Mouse (Mus musculus) central nervous system, embryonic 11.5 days (tissue): ENCODE data around the gene Gm5724. TPM values are rescaled to one million over a fixed set of nuclear protein-coding genes. Genes with fewer than 3 reads are reported as not detected.

Source experiments
- polyA plus RNA-seq: library from polyadenylated mRNA; depleted of rRNA; stranded (reverse); fragments of >200 nt; gene quantifications from 2 replicates; pipeline ENCODE4 v1.2.3, GENCODE M21; 2012; rRNA removed

The Gm5724 gene
- not detected in 2 replicates for polyA plus RNA-seq

DNA sequence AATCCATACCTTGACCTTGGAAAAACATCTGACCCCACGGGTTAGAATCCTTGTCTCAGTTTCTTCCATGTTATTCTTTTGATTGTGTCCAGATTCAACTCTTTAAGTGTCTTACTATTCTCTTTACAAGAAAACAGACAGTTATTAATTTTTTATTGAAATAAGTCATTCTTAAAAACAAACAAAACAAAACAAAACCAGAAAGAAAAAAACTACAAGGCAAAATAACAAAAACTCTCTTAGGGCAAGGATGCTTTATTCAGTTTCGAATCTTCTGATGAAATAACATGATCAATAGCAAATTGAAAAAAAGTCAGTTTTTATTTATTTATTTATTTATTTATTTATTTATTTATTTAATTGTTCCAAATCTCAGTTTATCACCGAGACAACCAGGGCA is at the start of gene Gm5724:
Gene Gm5724, minus strand, starts transcription at position 101 of the 400 bp plus-strand sequence.

Other genes with a start within 250 kb of the Gm5724 start
- gene Slco1c1, start 249.4 kb downstream of the Gm5724 start, polyA plus RNA-seq = 1.0 TPM in 2 replicates
- gene Slco1b2, start 144.3 kb downstream of the Gm5724 start, polyA plus RNA-seq = 0.01 and 0.02 TPM in 2 replicates
- 0.04 TPM in 1 of 2 replicates, not detected in the other for gene Slco1a4, start 82.4 kb upstream of the Gm5724 start, polyA plus RNA-seq
- not detected in 2 replicates for gene Slco1a1, start 173.2 kb upstream of the Gm5724 start, polyA plus RNA-seq
- 0.05 and 0.09 TPM in 2 replicates for gene Gm6614, start 237.6 kb upstream of the Gm5724 start, polyA plus RNA-seq